Mouse (Mus musculus): Measurements from ENCODE around the gene Tacc2. TPM values are rescaled to one million over a fixed set of nuclear protein-coding genes. Genes with fewer than 3 reads are reported as not detected.

The Tacc2 gene
- polyA plus RNA-seq, 1 experiment from 2014 or later, result 72.4 TPM

GRCm38 (mm10) chr7:130768151-130768550 is 190.9 kb downstream of the Tacc2 start:
- Histone ChIP-seq H3K27me3 (ENCODE audit: control insufficient read depth, insufficient read depth, low read length) (no peaks in the 10 kb centered on the region), H3K9me3 (ENCODE audit: control insufficient read depth, low read length) (no peaks in the 10 kb centered on the region), H3K9ac (replicated peaks; ENCODE audit: low read length) (no peak overlapping the region), H3K4me3 (replicated peaks; ENCODE audit: low read depth, low read length) (no peak overlapping the region), H3K36me3 (ENCODE audit: control insufficient read depth, insufficient read depth, low read length) (peaks cover 22% of the 10 kb centered on the region), H3K4me2 (ENCODE audit: low read length) (no peak overlapping the region), H3K27ac (replicated peaks; ENCODE audit: low read depth, low read length) (no peak overlapping the region), H3K4me1 (ENCODE audit: control insufficient read depth, insufficient read depth, low read length) (no peaks in the 10 kb centered on the region)
- ATAC-seq (ENCODE audit: low FRiP score, low TSS enrichment) (no peak), DNase-seq (no peak)
- WGBS, result 90% methylated on average over 4 of the region's 4 CpGs

- 27% methylated on average over 3 of the region's 3 CpGs for WGBS
- no peaks in the 10 kb centered on the region for H3K27me3 ChIP-seq (ENCODE audit: control insufficient read depth, insufficient read depth, low read length)
- no peaks in the 10 kb centered on the region for H3K4me1 ChIP-seq (ENCODE audit: control insufficient read depth, insufficient read depth, low read length)
- H3K4me3 ChIP-seq (replicated peaks; ENCODE audit: low read depth, low read length), result no peak overlapping the region
- H3K9me3 ChIP-seq (ENCODE audit: control insufficient read depth, low read length), result no peaks in the 10 kb centered on the region
- H3K4me2 ChIP-seq (ENCODE audit: low read length), result no peak overlapping the region
- H3K27ac ChIP-seq (replicated peaks; ENCODE audit: low read depth, low read length), result no peak overlapping the region
- no peak for ATAC-seq (ENCODE audit: low FRiP score, low TSS enrichment)
- H3K36me3 ChIP-seq (ENCODE audit: control insufficient read depth, insufficient read depth, low read length), result 0 out of 2 replicates have a peak, but pooled peaks cover 3% of the 10 kb centered on the region
- H3K9ac ChIP-seq (replicated peaks; ENCODE audit: low read length), result no peak overlapping the region
- peak; percentile 94 for DNase-seq
Measured at GRCm38 (mm10) chr7:130770707-130771106, 193.5 kb downstream of the Tacc2 start.

- H3K9ac ChIP-seq (replicated peaks; ENCODE audit: low read length), result no peak overlapping the region
- peak; percentile 39 for DNase-seq
- no peak overlapping the region for H3K27ac ChIP-seq (replicated peaks; ENCODE audit: low read depth, low read length)
- no peak overlapping the region for H3K4me3 ChIP-seq (replicated peaks; ENCODE audit: low read depth, low read length)
- H3K4me2 ChIP-seq (ENCODE audit: low read length), result no peak overlapping the region
- no peaks in the 10 kb centered on the region for H3K4me1 ChIP-seq (ENCODE audit: control insufficient read depth, insufficient read depth, low read length)
- no peaks in the 10 kb centered on the region for H3K36me3 ChIP-seq (ENCODE audit: control insufficient read depth, insufficient read depth, low read length)
- H3K9me3 ChIP-seq (ENCODE audit: control insufficient read depth, low read length), result no peaks in the 10 kb centered on the region
- no peak for ATAC-seq (ENCODE audit: low FRiP score, low TSS enrichment)
- no peaks in the 10 kb centered on the region for H3K27me3 ChIP-seq (ENCODE audit: control insufficient read depth, insufficient read depth, low read length)
- WGBS, result 69% methylated on average over 11 of the region's 11 CpGs
Measured at GRCm38 (mm10) chr7:130773171-130773830, 196.1 kb downstream of the Tacc2 start.

- Histone ChIP-seq H3K4me1 (ENCODE audit: control insufficient read depth, insufficient read depth, low read length) (no peaks in the 10 kb centered on the region), H3K9me3 (ENCODE audit: control insufficient read depth, low read length) (no peaks in the 10 kb centered on the region), H3K9ac (replicated peaks; ENCODE audit: low read length) (no peak within 1 kb of the TSS), H3K4me2 (ENCODE audit: low read length) (no peak within 1 kb of the TSS), H3K27me3 (ENCODE audit: control insufficient read depth, insufficient read depth, low read length) (no peaks in the 10 kb centered on the region), H3K4me3 (replicated peaks; ENCODE audit: low read depth, low read length) (no peak within 1 kb of the TSS), H3K36me3 (ENCODE audit: control insufficient read depth, insufficient read depth, low read length) (no peaks in the 10 kb centered on the region), H3K27ac (replicated peaks; ENCODE audit: low read depth, low read length) (no peak within 1 kb of the TSS)
- DNase-seq (no peak), ATAC-seq (ENCODE audit: low FRiP score, low TSS enrichment) (no peak)
- WGBS, result 56% methylated on average over 9 of the region's 9 CpGs
Measured at GRCm38 (mm10) chr7:130773914-130774630, 196.8 kb downstream of the Tacc2 start, which contains the start of gene Btbd16. Gene Btbd16 (plus strand): TSS chr7:130774069.

DNA sequence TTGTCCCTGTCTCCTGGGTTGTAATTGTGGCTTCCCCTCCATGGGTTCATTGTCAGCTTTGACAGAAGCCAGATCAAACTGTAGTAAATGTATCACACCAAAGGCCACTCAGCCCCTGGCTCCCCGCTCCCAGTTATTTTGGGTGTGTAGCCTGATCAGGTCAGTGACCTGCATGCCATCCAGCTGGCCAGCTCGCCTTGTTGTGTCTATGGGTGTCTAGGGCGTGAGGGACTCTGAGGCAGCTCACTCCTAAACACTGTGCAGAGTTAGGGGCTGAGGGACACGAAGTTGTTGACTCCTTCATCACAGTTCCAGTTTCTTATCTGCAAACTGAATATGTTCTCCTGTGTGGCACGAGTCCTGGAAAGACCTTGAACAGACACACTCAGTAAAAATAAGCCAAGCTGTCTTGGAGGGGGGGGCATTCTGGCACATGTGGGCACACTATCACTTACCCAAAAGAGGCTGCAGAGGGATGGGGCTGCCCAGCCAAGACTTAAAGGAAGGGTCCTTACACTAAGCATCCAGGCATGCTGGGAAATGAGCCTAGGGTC is 203.7 kb downstream of the Tacc2 start:
- ATAC-seq (ENCODE audit: low FRiP score, low TSS enrichment) (no peak), DNase-seq (no peak)
- no peaks in the 10 kb centered on the region for H3K27me3 ChIP-seq (ENCODE audit: control insufficient read depth, insufficient read depth, low read length)
- no peak overlapping the region for H3K4me3 ChIP-seq (replicated peaks; ENCODE audit: low read depth, low read length)
- no peaks in the 10 kb centered on the region for H3K36me3 ChIP-seq (ENCODE audit: control insufficient read depth, insufficient read depth, low read length)
- H3K4me2 ChIP-seq (ENCODE audit: low read length), result no peak overlapping the region
- H3K9me3 ChIP-seq (ENCODE audit: control insufficient read depth, low read length), result no peaks in the 10 kb centered on the region
- H3K27ac ChIP-seq (replicated peaks; ENCODE audit: low read depth, low read length), result no peak overlapping the region
- 81% methylated on average over 5 of the region's 5 CpGs for WGBS
- no peak overlapping the region for H3K9ac ChIP-seq (replicated peaks; ENCODE audit: low read length)
- H3K4me1 ChIP-seq (ENCODE audit: control insufficient read depth, insufficient read depth, low read length), result no peaks in the 10 kb centered on the region

- no peak for DNase-seq
- Histone ChIP-seq H3K4me2 (ENCODE audit: low read length) (no peak overlapping the region), H3K4me1 (ENCODE audit: control insufficient read depth, insufficient read depth, low read length) (no peaks in the 10 kb centered on the region), H3K27me3 (ENCODE audit: control insufficient read depth, insufficient read depth, low read length) (no peaks in the 10 kb centered on the region), H3K9ac (replicated peaks; ENCODE audit: low read length) (no peak overlapping the region), H3K9me3 (ENCODE audit: control insufficient read depth, low read length) (no peaks in the 10 kb centered on the region), H3K27ac (replicated peaks; ENCODE audit: low read depth, low read length) (no peak overlapping the region), H3K36me3 (ENCODE audit: control insufficient read depth, insufficient read depth, low read length) (no peaks in the 10 kb centered on the region), H3K4me3 (replicated peaks; ENCODE audit: low read depth, low read length) (no peak overlapping the region)
- no peak for ATAC-seq (ENCODE audit: low FRiP score, low TSS enrichment)
- 82% methylated on average over 5 of the region's 5 CpGs for WGBS
Measured at GRCm38 (mm10) chr7:130782501-130783050, 205.3 kb downstream of the Tacc2 start.

GRCm38 (mm10) chr7:130785923-130786575 is 208.8 kb downstream of the Tacc2 start:
- Histone ChIP-seq H3K9me3 (ENCODE audit: control insufficient read depth, low read length) (no peaks in the 10 kb centered on the region), H3K36me3 (ENCODE audit: control insufficient read depth, insufficient read depth, low read length) (no peaks in the 10 kb centered on the region), H3K4me2 (ENCODE audit: low read length) (no peak overlapping the region), H3K4me1 (ENCODE audit: control insufficient read depth, insufficient read depth, low read length) (no peaks in the 10 kb centered on the region), H3K27ac (replicated peaks; ENCODE audit: low read depth, low read length) (no peak overlapping the region), H3K4me3 (replicated peaks; ENCODE audit: low read depth, low read length) (no peak overlapping the region), H3K27me3 (ENCODE audit: control insufficient read depth, insufficient read depth, low read length) (no peaks in the 10 kb centered on the region), H3K9ac (replicated peaks; ENCODE audit: low read length) (no peak overlapping the region)
- ATAC-seq (ENCODE audit: low FRiP score, low TSS enrichment) (no peak), DNase-seq (no peak)
- WGBS, result 84% methylated on average over 12 of the region's 12 CpGs

DNA sequence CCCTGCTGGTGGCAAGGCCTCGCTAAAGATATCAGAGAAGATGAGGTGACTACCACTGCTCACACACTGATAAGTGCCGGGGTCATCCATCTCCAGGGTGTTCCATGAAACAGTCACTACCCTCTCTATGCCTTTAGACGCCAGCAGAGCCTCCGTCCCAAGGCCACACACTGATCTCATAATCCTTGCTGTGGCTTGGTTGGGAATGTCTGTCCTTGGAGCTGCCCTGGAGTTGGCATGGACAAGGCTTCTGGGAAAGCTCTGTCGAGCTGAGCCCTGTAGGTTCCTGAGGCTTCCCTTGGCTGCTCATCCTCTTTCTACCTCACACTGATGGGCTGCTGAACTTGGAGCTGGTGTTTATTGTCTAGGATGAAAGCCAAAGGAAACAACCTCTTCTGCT is 209.5 kb downstream of the Tacc2 start:
- Histone ChIP-seq H3K4me3 (replicated peaks; ENCODE audit: low read depth, low read length) (no peak overlapping the region), H3K36me3 (ENCODE audit: control insufficient read depth, insufficient read depth, low read length) (no peaks in the 10 kb centered on the region), H3K4me2 (ENCODE audit: low read length) (no peak overlapping the region), H3K9ac (replicated peaks; ENCODE audit: low read length) (no peak overlapping the region), H3K27ac (replicated peaks; ENCODE audit: low read depth, low read length) (no peak overlapping the region), H3K9me3 (ENCODE audit: control insufficient read depth, low read length) (no peaks in the 10 kb centered on the region), H3K27me3 (ENCODE audit: control insufficient read depth, insufficient read depth, low read length) (no peaks in the 10 kb centered on the region), H3K4me1 (ENCODE audit: control insufficient read depth, insufficient read depth, low read length) (no peaks in the 10 kb centered on the region)
- 76% methylated on average over 5 of the region's 5 CpGs for WGBS
- no peak for ATAC-seq (ENCODE audit: low FRiP score, low TSS enrichment)
- no peak for DNase-seq
